Mouse (Mus musculus): Measurements from ENCODE around the gene Exosc8.

GRCm38 (mm10) chr3:54681310-54682204 lies 53.6 kb downstream of the Exosc8 start:
- TF ChIP-seq POLR2AphosphoS2 (IDR thresholded peaks at IDR 0.05; ENCODE audit: insufficient read length, low read depth) (no peak), E2F4 (IDR thresholded peaks at IDR 0.05; ENCODE audit: insufficient read depth) (no peak), POLR2A (IDR thresholded peaks at IDR 0.05; ENCODE audit: insufficient read length, low read depth) (no peak), MAX (IDR thresholded peaks at IDR 0.05; ENCODE audit: low read depth) (no peak), CEBPB (IDR thresholded peaks at IDR 0.05; ENCODE audit: insufficient read depth, poor library complexity, severe bottlenecking) (no peak), MYOD1 (IDR thresholded peaks at IDR 0.05; ENCODE audit: control insufficient read depth in 1 of 3, insufficient read length in 2 of 3, low read depth in 2 of 3) (no peak), TCF12 (IDR thresholded peaks at IDR 0.05; ENCODE audit: insufficient read depth, poor library complexity, severe bottlenecking) (no peak)
